22 mouse cellular contexts compared by ENCODE assay signal in the genomic region with DNA sequence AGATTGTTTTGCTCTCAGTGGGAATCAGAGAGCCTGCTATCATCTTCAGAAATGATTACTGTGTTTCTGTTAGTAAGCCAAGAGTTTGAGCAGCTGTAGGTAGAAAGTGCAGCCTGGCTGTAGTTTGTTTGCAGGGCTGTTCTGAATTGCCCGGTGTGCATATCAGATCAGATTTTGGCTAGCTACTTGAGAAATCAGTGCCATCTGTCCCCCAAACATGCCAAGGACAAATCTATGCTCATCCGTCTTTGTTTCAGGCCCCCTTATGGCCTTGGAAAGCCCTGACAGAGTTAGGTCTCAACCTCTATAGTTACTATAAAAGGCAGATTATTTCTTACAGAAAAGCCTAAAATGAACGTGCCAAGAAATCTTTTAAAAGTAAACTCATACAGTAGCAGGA.
DNase-seq lines count a peak whose midpoint lies in the region; ATAC-seq and TF ChIP-seq lines count a peak whose summit lies in the region.
"Had no signal": no experiment of that assay in that cellular context is flagged by ENCODE, and none has a peak within 500 bp of the region (broad histone marks: within the 10 kb centered on the region; RNA-seq: fewer than 3 reads in every experiment).

No protein-coding gene starts in this region.

- no peak; the same call in 1 of the 2 replicates for ATAC-seq in cerebellum, adult (ENCODE audit: insufficient number of reproducible peaks, low FRiP score, low TSS enrichment)
- ATAC-seq: intestine, postnatal 0 days had no signal

- H3K4me3 ChIP-seq in layer of hippocampus, adult 2 months, result no peak overlapping the region
- H3K4me3 ChIP-seq: embryonic facial prominence, embryonic 10.5 days; forebrain, embryonic 10.5 days; hindbrain, embryonic 10.5 days; kidney, embryonic 15.5 days; left cerebral cortex, adult 2 months; limb, embryonic 15.5 days; midbrain, embryonic 12.5 days had no signal

- TF ChIP-seq CTCF in layer of hippocampus, adult 2 months (conservative IDR thresholded peaks at IDR 0.05), result no peak

- peak; percentile 57 for DNase-seq in cerebellum, adult 11 months
- DNase-seq in layer of hippocampus, adult 2 months (ENCODE audit: low spot score in 2 of 2), result no peak
- no peak for DNase-seq in layer of hippocampus, postnatal 14 days (ENCODE audit: low spot score in 2 of 2)
- DNase-seq in cerebellum, adult 8-10 months, result peak; percentile 63
- DNase-seq in cerebellum, postnatal 36 days, result peak; percentile 52 to 70
- DNase-seq in adrenal gland, adult 2 months, result no peak
- DNase-seq: adrenal gland, postnatal 14 days; gastrocnemius, postnatal 10 days; heart, adult 11 months; kidney, postnatal 36 days; lung, embryonic 14.5 days; thymus, postnatal 25 days had no signal

- H3K27ac ChIP-seq in layer of hippocampus, adult 2 months, result 0 out of 2 replicates have a peak overlapping the region, but pooled peaks have one; percentile 2
- H3K27ac ChIP-seq: embryonic facial prominence, embryonic 10.5 days; forebrain, embryonic 10.5 days; hindbrain, embryonic 10.5 days; kidney, embryonic 15.5 days; left cerebral cortex, adult 2 months; limb, embryonic 15.5 days; liver, embryonic 14.5 days; midbrain, embryonic 12.5 days had no signal

Comparison
In these comparisons a context has a peak if more than half of its experiments do, and no peak if none do; other contexts are left out.
1. DNase-seq: peak in cerebellum, adult 11 months (single experiment), cerebellum, adult 8-10 months (single experiment) and cerebellum, postnatal 36 days (2 of 2); none in layer of hippocampus, adult 2 months (0 of 2), layer of hippocampus, postnatal 14 days (0 of 2) and adrenal gland, adult 2 months (single experiment).